Mouse (Mus musculus) embryonic facial prominence, embryonic 10.5 days (tissue): ENCODE measurements around the gene Slc37a2. TPM values are rescaled to one million over a fixed set of nuclear protein-coding genes. Genes with fewer than 3 reads are reported as not detected.

Experiments
- DNase-seq: peaks from one replicate; pipeline ENCODE4 v3.0.0-alpha.2; 2017; ENCODE audit warnings: low spot score
- H3K27ac ChIP-seq: fragments of 300-500 bp; sonication (generic); replicated peaks from 2 replicates; pipeline ENCODE4 v1.5.1; 2016; ENCODE audit warnings: mild to moderate bottlenecking
- H3K27me3 ChIP-seq: fragments of 300-500 bp; sonication (generic); replicated peaks from 2 replicates; pipeline ENCODE4 v1.6.1; 2016; ENCODE audit warnings: low read depth, mild to moderate bottlenecking; ENCODE audit not compliant: poor library complexity, severe bottlenecking
- H3K36me3 ChIP-seq: fragments of 300-500 bp; sonication (generic); replicated peaks from 2 replicates; pipeline ENCODE4 v1.6.1; 2016; ENCODE audit warnings: mild to moderate bottlenecking, moderate library complexity
- H3K4me1 ChIP-seq: fragments of 300-500 bp; sonication (generic); 2 replicates; pipeline ENCODE4 v1.6.1; 2016
- H3K4me3 ChIP-seq: fragments of 300-500 bp; sonication (generic); 2 replicates; pipeline ENCODE4 v1.5.1; 2016; ENCODE audit warnings: mild to moderate bottlenecking, moderate library complexity
- H3K9me3 ChIP-seq: fragments of 300-500 bp; sonication (generic); 2 replicates; pipeline ENCODE4 v1.6.1; 2016; ENCODE audit warnings: mild to moderate bottlenecking
- WGBS: fragments of 180-500 bp; shearing (Covaris S2); methylation state at CpG from one replicate; pipeline ENCODE4 v1.1.7; 2016; 5-methylcytosine and 5-hydroxymethylcytosine counted together
- polyA plus RNA-seq: library from polyadenylated mRNA; unstranded; fragments of >200 nt; fragmentation: Nextera tagmentation; extraction: Ambion mirVana; gene quantifications from 2 replicates; pipeline ENCODE4 v1.2.1, GENCODE M21; 2016

Slc37a2 gene
- polyA plus RNA-seq, 1 experiment from 2014 or later: 2.1 TPM

DNA sequence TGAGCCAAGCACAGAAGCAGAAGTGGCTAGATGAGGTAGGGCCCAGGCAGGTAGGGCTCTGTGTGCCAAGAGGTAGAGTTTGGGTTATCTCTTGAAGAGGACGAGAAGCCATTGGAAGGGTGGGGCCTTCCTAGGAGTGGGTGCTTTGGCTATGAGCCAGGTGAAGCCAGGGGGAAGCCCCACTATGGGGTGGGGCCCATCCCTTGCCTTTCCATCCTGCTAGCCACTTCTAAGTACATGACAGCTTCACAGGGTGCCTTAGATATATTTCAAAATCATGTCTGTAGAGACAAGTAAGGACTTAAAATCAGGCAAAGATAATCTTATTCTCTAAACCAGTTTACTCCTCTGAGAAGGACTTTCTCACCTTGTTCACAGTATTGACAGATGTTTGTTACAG lies 10.9 kb downstream of the Slc37a2 start:
- H3K4me1 ChIP-seq: peaks cover 10% of the 10 kb centered on the region
- H3K27me3 ChIP-seq: no peaks in the 10 kb centered on the region
- H3K4me3 ChIP-seq: no peak overlapping the region
- DNase-seq: no peak
- WGBS: 79% methylated on average over 1 of the region's 1 CpGs
- H3K9me3 ChIP-seq: no peaks in the 10 kb centered on the region
- no peak overlapping the region for H3K27ac ChIP-seq
- H3K36me3 ChIP-seq: no peaks in the 10 kb centered on the region; the same call in 1 of the 2 replicates

DNA sequence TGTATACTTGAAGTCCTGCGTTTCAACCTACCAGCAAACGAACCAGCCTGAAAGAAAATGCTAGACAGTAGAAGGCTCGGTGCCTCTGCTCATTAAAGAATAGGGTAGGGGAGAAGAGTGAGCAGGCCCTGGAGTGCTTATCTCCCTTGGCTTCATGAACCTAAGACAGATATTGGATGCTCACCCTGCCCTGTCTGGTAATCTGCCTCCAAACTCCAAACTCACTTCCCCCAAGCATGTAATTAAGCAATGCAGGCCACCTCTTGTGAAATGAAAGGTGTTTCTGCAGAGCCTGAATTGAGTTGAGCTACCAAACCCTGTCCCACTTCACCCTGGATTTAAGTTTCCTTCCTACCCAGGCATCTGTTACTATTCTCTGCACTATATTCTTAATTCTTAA lies 12.8 kb downstream of the Slc37a2 start:
- Histone ChIP-seq H3K27ac (no peak overlapping the region), H3K27me3 (no peaks in the 10 kb centered on the region), H3K9me3 (no peaks in the 10 kb centered on the region), H3K4me3 (no peak overlapping the region), H3K4me1 (peaks cover 9% of the 10 kb centered on the region), H3K36me3 (no peaks in the 10 kb centered on the region; the same call in 1 of the 2 replicates)
- 90% methylated on average over 3 of the region's 3 CpGs for WGBS
- no peak for DNase-seq

DNA sequence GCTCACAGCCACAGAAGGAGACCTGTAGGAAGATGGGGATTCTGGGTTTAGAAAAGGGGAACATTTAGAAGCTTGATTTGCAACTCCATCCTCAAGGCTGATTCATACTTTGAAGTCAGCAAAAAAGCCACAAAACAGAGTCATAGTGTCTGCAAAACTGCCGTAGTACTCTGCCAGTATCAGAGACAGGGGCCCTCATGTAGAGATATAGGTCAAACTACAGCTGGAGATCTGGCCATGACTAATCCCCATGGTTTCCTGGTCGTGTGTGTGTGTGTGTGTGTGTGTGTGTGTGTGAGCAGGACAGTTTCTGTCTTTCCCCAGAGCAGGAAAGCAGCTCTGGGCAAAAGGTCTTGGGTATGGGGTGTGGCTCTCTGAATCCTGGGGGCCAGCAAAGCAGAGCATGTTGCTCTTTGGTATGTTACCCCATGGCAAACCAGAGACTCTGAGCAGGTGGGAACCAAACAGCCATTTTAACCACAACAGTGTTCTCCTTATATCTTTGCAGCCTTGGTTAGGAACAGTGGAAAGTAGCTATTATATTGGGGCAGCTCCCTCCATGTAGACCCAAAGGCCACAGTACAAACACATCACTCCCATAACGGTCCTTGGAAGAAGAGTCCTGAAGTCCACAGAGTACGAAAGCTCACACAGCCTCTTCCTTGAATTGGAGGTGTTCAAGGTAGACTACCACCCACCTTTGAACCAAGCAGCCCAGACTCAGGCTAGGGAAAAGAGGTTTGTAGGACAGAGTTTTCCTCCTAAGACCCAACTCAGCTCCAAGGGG lies 19.4 kb downstream of the Slc37a2 start:
- WGBS: 77% methylated on average over 4 of the region's 4 CpGs

DNA sequence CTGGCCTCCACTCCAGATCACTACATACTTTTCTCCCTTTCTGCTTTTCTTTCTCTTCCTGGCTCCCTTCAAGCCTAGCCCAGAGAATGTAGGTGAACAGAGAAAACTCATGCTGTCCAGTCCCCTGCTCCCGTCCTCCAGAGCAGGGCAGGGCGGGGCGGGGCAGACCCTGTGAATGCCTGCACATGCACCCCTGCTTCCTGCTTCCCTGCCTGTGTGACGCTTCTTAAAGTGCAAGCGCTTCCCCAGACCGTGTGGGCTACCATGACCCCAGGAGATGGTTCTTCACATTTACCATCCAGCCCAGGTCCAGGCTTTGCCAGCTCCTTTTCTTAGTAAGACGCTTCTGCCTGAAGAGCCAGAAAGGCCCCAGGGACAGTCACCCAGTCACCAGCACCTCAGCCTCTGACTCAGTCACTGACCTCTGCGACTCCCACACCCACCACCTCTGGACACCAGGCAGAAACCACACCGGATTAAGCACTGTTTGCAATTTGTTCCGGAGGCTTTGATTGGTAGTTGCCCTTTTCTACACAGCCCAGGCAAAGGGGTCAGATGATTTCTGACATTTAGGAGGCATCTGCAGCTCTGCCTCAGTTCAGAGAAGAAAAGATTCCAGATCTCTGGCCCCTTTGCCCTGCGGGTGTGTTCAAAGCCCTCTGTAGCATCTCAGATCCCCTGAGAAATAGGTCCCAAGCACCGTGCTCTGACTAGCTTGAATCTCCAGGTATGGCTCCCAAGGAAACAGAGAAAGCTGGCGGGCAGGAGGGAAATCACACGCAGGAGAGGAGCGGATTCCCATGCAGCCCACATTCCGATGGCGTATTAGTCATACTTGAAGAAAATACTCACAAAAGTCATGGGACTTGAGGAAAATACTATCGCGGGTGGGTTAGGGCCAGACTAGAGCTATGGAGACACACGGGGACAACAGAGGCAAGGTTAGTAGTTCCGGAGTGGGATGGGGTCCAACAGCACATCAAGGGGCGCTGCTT lies 23.0 kb downstream of the Slc37a2 start:
- Histone ChIP-seq H3K36me3 (peaks cover 16% of the 10 kb centered on the region; the same call in 1 of the 2 replicates), H3K27ac (no peak overlapping the region; the same call in 1 of the 2 replicates), H3K27me3 (no peaks in the 10 kb centered on the region), H3K4me3 (no peak overlapping the region), H3K4me1 (peaks cover 16% of the 10 kb centered on the region), H3K9me3 (no peaks in the 10 kb centered on the region)
- WGBS: 57% methylated on average over 22 of the region's 22 CpGs
- peak; percentile 19 for DNase-seq

More for the DNA sequence above, 19.4 kb downstream of the Slc37a2 start:
- Histone ChIP-seq H3K27me3 (no peaks in the 10 kb centered on the region), H3K36me3 (peaks cover 10% of the 10 kb centered on the region), H3K9me3 (no peaks in the 10 kb centered on the region), H3K4me1 (peaks cover 16% of the 10 kb centered on the region), H3K27ac (no peak overlapping the region), H3K4me3 (no peak overlapping the region)
- no peak for DNase-seq

DNA sequence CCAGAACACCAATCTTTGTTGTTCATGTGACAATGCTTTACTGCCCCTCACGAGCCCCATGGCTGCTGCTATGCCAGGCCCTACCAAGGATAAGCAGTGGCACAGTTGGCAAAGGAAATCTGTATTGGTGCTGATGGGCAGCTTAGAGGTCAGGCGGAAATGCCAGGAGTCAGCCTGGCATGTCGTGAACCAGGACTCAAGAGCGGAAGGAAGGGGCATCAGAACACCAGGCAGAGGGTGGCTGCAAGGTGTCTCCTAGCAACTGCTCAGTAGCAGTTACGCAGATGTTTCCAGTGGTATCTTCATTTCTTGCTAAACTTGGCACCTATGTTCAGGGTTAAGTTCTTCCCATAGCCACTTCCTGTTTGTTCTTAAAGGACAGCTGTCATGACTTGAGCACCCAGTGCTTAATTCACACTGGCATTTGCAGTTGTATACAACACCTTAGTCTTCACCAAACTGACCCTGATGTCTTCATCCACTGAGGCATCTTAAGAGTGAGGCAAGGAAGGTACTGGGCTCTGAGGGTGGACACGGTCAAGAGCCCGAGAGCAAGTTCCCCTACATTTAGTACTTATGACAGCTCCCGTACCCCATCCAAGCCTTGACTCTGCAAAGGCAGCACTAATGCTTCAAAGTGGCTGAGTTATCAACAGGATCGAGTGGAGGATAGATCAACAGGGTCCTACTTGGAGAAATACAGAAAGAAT lies 24.9 kb downstream of the Slc37a2 start:
- Histone ChIP-seq H3K36me3 (peaks cover 16% of the 10 kb centered on the region; the same call in 1 of the 2 replicates), H3K9me3 (no peaks in the 10 kb centered on the region), H3K4me1 (peaks cover 16% of the 10 kb centered on the region), H3K27me3 (no peaks in the 10 kb centered on the region), H3K4me3 (no peak overlapping the region), H3K27ac (no peak overlapping the region)
- DNase-seq: no peak
- WGBS: 94% methylated on average over 9 of the region's 9 CpGs

DNA sequence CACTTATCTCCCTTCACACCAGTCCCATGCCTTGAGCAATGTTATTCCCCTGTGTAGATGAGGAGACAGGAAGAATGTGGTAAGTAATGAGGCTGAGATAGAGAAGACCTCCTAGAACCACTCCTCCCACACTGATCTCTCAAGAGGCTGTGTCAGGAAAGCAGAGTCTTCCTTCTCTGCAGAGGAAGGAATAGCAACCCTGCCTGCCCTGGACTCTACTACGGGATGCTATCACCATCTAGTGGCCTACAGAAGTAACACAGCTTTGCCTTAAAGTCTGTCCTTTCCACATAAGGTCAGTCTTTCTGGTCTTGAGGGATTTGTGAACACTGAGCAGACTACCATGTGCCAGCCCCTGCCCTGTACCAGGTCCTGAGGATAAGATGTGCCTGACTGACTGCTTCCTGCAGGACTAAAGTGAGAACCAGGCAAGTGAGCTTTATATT lies 25.6 kb downstream of the Slc37a2 start:
- H3K36me3 ChIP-seq: peaks cover 16% of the 10 kb centered on the region; the same call in 1 of the 2 replicates
- H3K27ac ChIP-seq: no peak overlapping the region
- DNase-seq: peak; percentile 64
- WGBS: 0% methylated on average over 1 of the region's 1 CpGs
- no peaks in the 10 kb centered on the region for H3K27me3 ChIP-seq
- peaks cover 16% of the 10 kb centered on the region for H3K4me1 ChIP-seq
- H3K9me3 ChIP-seq: no peaks in the 10 kb centered on the region
- H3K4me3 ChIP-seq: no peak overlapping the region

DNA sequence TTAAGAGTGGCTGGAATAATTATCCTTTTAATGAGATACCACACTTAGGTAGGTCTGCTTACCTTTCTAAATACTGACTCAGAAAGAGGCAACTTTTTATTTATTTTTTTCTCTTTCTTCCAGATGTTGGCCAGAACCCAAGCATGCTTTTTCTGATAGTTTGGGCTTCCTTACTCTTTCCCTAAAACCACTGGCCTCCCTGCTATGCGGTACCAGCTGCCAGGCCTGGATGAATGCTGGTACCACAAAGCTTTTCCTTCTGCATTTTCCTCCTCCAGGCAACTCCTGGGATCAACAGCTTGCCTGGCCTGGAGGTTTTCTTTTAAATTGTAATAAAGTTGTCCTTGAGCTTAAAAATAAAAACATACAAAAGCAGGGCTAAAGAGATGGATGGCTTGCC lies 30.0 kb downstream of the Slc37a2 start:
- Histone ChIP-seq H3K27me3 (no peaks in the 10 kb centered on the region), H3K9me3 (no peaks in the 10 kb centered on the region), H3K4me1 (no peaks in the 10 kb centered on the region), H3K27ac (no peak overlapping the region), H3K4me3 (no peak overlapping the region), H3K36me3 (peaks cover 21% of the 10 kb centered on the region)
- WGBS: 90% methylated on average over 1 of the region's 1 CpGs
- DNase-seq: no peak

DNA sequence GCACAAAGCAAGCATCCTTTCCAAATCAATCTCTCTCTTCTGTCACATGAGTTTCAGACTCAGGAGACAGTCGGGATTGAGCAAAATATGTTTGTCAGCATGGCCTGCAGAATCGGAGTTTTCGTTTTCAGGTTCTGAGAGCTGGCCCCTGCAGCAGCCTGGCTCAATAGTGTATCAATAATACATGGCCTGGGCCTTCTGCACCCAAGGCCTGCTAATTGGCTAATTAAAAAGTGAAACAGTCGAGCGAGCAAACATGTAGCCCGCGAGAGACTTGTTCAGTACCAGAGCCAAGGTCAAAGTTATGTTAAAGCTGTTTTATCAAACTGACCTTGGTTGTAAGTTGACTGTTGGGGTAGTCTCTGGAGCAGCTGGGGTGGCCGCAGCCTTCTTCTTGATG lies 34.8 kb downstream of the Slc37a2 start:
- 80% methylated on average over 8 of the region's 8 CpGs for whole genome bisulfite sequencing
- Histone ChIP-seq H3K27me3 (no peaks in the 10 kb centered on the region), H3K4me3 (no peak overlapping the region), H3K4me1 (no peaks in the 10 kb centered on the region), H3K9me3 (no peaks in the 10 kb centered on the region), H3K36me3 (peaks cover 18% of the 10 kb centered on the region), H3K27ac (no peak overlapping the region)
- no peak for DNase-seq

DNA sequence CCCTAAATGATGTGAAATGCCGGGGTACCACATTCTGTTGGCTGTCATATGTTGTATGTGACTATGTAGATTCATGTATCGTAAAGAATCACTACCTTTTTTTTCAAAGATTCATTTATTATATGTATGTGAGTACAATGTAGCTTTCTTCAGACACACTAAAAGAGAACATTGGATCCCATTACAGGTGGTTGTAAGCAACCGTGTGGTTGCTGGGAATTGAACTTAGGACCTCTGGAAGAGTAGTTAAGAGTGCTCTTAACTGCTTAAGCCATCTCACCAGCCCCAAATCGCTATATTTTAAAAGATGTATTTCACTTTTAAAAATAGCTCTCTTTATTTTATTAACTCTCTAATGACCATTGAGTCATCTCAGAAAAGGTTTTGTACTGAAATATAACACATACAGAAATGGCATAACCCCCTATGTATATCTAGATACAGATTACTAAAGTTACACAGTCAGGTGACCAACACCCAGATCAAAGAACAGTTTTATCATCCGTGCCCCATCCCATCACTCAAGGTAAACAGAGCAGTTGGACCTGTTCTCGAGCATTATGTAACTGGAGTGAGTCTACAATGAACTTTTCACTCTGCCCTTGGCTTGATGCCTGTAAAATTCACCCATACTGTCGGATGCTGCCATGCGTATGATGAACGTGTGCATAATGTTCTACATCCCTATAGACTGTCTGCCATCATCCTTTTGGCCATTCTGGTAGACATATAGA lies 41.0 kb downstream of the Slc37a2 start:
- Histone ChIP-seq H3K27ac (no peak overlapping the region), H3K4me3 (no peak overlapping the region), H3K36me3 (no peaks in the 10 kb centered on the region), H3K4me1 (no peaks in the 10 kb centered on the region), H3K9me3 (no peaks in the 10 kb centered on the region), H3K27me3 (no peaks in the 10 kb centered on the region)
- no peak for DNase-seq
- 89% methylated on average over 9 of the region's 9 CpGs for WGBS

DNA sequence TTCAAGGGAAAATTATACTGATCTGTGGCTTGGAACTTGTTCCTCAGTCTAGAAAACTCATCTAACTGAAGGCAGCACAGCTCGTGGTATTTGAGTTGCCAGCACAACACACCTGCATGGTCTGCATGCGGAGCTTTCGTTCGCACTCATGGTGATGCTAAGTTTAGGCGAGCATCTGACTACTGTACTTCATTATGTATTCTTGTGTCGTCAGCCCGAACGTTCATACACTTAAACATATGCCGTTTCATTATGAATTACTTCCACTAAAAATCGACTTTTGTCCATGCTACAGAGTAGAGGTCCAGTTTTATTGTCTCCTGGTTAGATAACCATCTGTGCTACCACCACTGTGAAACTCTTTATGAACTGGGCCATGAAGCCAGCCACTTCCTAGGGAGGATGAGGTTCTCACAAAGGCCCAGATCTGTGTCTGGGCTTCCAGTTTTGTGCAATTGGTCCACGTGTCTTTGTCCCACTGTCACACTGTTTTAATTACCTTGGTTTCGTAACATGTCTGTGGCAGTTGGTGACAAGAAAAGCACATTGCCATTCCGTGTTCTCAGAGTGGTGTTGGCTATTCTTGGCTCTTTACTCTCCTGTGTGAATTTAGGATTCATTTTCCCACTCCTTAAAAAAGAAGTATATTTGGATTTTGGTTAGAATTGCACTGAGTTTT lies 42.3 kb downstream of the Slc37a2 start:
- peaks cover 8% of the 10 kb centered on the region for H3K4me1 ChIP-seq
- H3K4me3 ChIP-seq: no peak overlapping the region
- H3K27me3 ChIP-seq: no peaks in the 10 kb centered on the region
- no peak for DNase-seq
- H3K27ac ChIP-seq: no peak overlapping the region
- 90% methylated on average over 13 of the region's 13 CpGs for WGBS
- no peaks in the 10 kb centered on the region for H3K36me3 ChIP-seq
- no peaks in the 10 kb centered on the region for H3K9me3 ChIP-seq

DNA sequence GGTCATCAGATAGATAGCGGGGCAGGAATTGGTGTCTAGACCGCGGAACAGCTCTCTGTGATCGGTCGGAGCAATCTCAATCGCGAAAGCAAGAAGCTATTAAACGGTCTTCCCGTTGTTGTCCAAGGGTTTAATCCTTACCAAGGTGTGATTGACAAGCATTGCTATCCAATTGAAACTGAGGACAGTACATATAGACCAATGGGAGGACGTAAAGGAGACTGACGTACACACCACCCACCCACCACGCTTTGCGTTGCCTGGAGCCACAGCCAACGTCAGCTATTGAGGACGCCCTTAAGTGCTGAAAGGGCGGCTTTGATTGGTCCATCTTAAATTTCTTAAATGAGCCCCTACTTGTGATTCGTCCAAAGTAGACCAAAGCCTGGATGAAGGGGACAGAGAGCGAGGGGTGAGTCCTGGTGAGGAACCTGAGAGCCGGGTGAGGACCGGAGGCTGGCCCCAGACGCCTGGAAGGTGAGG lies 47.6 kb downstream of the Slc37a2 start, which contains the start of gene Tmem218:
Gene Tmem218, plus strand, starts transcription at position 295 of the 483 bp plus-strand sequence.
- Histone ChIP-seq H3K4me1 (peaks cover 20% of the 10 kb centered on the region), H3K27me3 (no peaks in the 10 kb centered on the region), H3K36me3 (no peaks in the 10 kb centered on the region), H3K9me3 (no peaks in the 10 kb centered on the region), H3K27ac (peak within 1 kb of the TSS; percentile 92), H3K4me3 (peak within 1 kb of the TSS; percentile 70)
- WGBS: under 1% methylated on average over 21 of the region's 21 CpGs
- peak; percentile 94 for DNase-seq
